ENCODE assay signal across 24 mouse cellular contexts in genomic region chr10:42999324-42999723, GRCm38 (mm10).
DNase-seq lines count a peak whose midpoint lies in the region; ATAC-seq and TF ChIP-seq lines count a peak whose summit lies in the region.
"Had no signal": no experiment of that assay in that cellular context is flagged by ENCODE, and none has a peak within 500 bp of the region (broad histone marks: within the 10 kb centered on the region; RNA-seq: fewer than 3 reads in every experiment).

No protein-coding gene starts in this region.

- H3K4me2 ChIP-seq in forebrain, postnatal 0 days (ENCODE audit: low read depth) = no peak overlapping the region
- no peak overlapping the region for H3K4me2 ChIP-seq in hindbrain, embryonic 15.5 days
- H3K4me2 ChIP-seq in hindbrain, embryonic 12.5 days (replicated peaks) = no peak overlapping the region
- no peak overlapping the region for H3K4me2 ChIP-seq in midbrain, embryonic 13.5 days (replicated peaks)
- no peak overlapping the region for H3K4me2 ChIP-seq in midbrain, embryonic 15.5 days
- H3K4me2 ChIP-seq: heart, embryonic 13.5 days; intestine, embryonic 15.5 days had no signal

- DNase-seq in forebrain, postnatal 0 days = no peak
- no peak for DNase-seq in forebrain, embryonic 10.5 days (ENCODE audit: extremely low spot score, low spot score)
- DNase-seq: adrenal gland, postnatal 10 days; adrenal gland, postnatal 36 days; B cell, adult 2 months; cerebellum, adult 18-20 months; cerebellum, adult 9-10 months; cerebellum, postnatal 14 days; gastrocnemius, adult 2 months; gastrocnemius, postnatal 14 days; heart, adult 2 months; heart, postnatal 14 days; heart, postnatal 4 days; kidney, adult 11 months had no signal

- no peaks in the 10 kb centered on the region for H3K27me3 ChIP-seq in forebrain, postnatal 0 days (ENCODE audit: insufficient read depth, low read length)
- peaks cover 23% of the 10 kb centered on the region for H3K27me3 ChIP-seq in forebrain, embryonic 10.5 days (ENCODE audit: poor library complexity, severe bottlenecking)
- no peaks in the 10 kb centered on the region for H3K27me3 ChIP-seq in hindbrain, embryonic 15.5 days
- no peaks in the 10 kb centered on the region for H3K27me3 ChIP-seq in hindbrain, embryonic 12.5 days
- no peaks in the 10 kb centered on the region for H3K27me3 ChIP-seq in midbrain, embryonic 13.5 days
- no peaks in the 10 kb centered on the region for H3K27me3 ChIP-seq in midbrain, embryonic 15.5 days (replicated peaks)
- H3K27me3 ChIP-seq: CH12.LX; intestine, embryonic 15.5 days; Patski had no signal

- peaks cover 4% of the 10 kb centered on the region; the same call in 1 of the 2 replicates for H3K4me1 ChIP-seq in forebrain, postnatal 0 days (ENCODE audit: insufficient read depth)
- peaks cover 61% of the 10 kb centered on the region for H3K4me1 ChIP-seq in forebrain, embryonic 10.5 days
- H3K4me1 ChIP-seq in hindbrain, embryonic 15.5 days (replicated peaks) = peaks cover 17% of the 10 kb centered on the region
- H3K4me1 ChIP-seq in hindbrain, embryonic 12.5 days = peaks cover 29% of the 10 kb centered on the region
- peaks cover 28% of the 10 kb centered on the region for H3K4me1 ChIP-seq in midbrain, embryonic 13.5 days (replicated peaks)
- peaks cover 11% of the 10 kb centered on the region for H3K4me1 ChIP-seq in midbrain, embryonic 15.5 days

- no peak overlapping the region for H3K27ac ChIP-seq in forebrain, postnatal 0 days (ENCODE audit: low read depth, low read length)
- no peak overlapping the region for H3K27ac ChIP-seq in forebrain, embryonic 10.5 days
- no peak overlapping the region for H3K27ac ChIP-seq in hindbrain, embryonic 15.5 days (replicated peaks)
- no peak overlapping the region for H3K27ac ChIP-seq in hindbrain, embryonic 12.5 days
- no peak overlapping the region for H3K27ac ChIP-seq in midbrain, embryonic 13.5 days
- no peak overlapping the region for H3K27ac ChIP-seq in midbrain, embryonic 15.5 days
- H3K27ac ChIP-seq: gastrocnemius, adult 2 months; heart, adult 2 months; heart, embryonic 10.5 days; heart, embryonic 13.5 days; intestine, embryonic 15.5 days had no signal

- no peaks in the 10 kb centered on the region for H3K9me3 ChIP-seq in forebrain, postnatal 0 days (ENCODE audit: low read length)
- no peaks in the 10 kb centered on the region for H3K9me3 ChIP-seq in forebrain, embryonic 10.5 days
- no peaks in the 10 kb centered on the region for H3K9me3 ChIP-seq in hindbrain, embryonic 15.5 days
- H3K9me3 ChIP-seq in hindbrain, embryonic 12.5 days (replicated peaks) = no peaks in the 10 kb centered on the region
- H3K9me3 ChIP-seq in midbrain, embryonic 13.5 days = no peaks in the 10 kb centered on the region
- no peaks in the 10 kb centered on the region for H3K9me3 ChIP-seq in midbrain, embryonic 15.5 days
- H3K9me3 ChIP-seq: G1E; heart, embryonic 10.5 days; heart, embryonic 13.5 days; intestine, embryonic 15.5 days had no signal

- WGBS in forebrain, postnatal 0 days = 93% methylated on average over 10 of the region's 10 CpGs
- WGBS in forebrain, embryonic 10.5 days = 90% methylated on average over 10 of the region's 10 CpGs
- 89% methylated on average over 10 of the region's 10 CpGs for WGBS in hindbrain, embryonic 15.5 days
- WGBS in hindbrain, embryonic 12.5 days = 90% methylated on average over 10 of the region's 10 CpGs
- 95% methylated on average over 10 of the region's 10 CpGs for WGBS in midbrain, embryonic 13.5 days
- 93% methylated on average over 10 of the region's 10 CpGs for WGBS in midbrain, embryonic 15.5 days

- no peak for TF ChIP-seq CTCF in forebrain, postnatal 0 days (IDR thresholded peaks at IDR 0.05; ENCODE audit: low read depth)

- ATAC-seq in forebrain, postnatal 0 days = peak; percentile 7
- ATAC-seq in hindbrain, embryonic 15.5 days (ENCODE audit: low FRiP score, low read depth) = peak; percentile 36; the same call in 1 of the 2 replicates
- ATAC-seq in hindbrain, embryonic 12.5 days (ENCODE audit: low FRiP score) = no peak
- peak; percentile 35 for ATAC-seq in midbrain, embryonic 13.5 days
- ATAC-seq in midbrain, embryonic 15.5 days (replicated peaks) = no peak; the same call in 1 of the 2 replicates
- ATAC-seq: intestine, embryonic 15.5 days; Patski had no signal

- no peak overlapping the region for H3K4me3 ChIP-seq in forebrain, postnatal 0 days (ENCODE audit: low read depth, low read length)
- no peak overlapping the region for H3K4me3 ChIP-seq in forebrain, embryonic 10.5 days
- H3K4me3 ChIP-seq in hindbrain, embryonic 15.5 days = no peak overlapping the region
- H3K4me3 ChIP-seq in hindbrain, embryonic 12.5 days = no peak overlapping the region
- no peak overlapping the region for H3K4me3 ChIP-seq in midbrain, embryonic 13.5 days (replicated peaks)
- no peak overlapping the region for H3K4me3 ChIP-seq in midbrain, embryonic 15.5 days
- H3K4me3 ChIP-seq: gastrocnemius, adult 2 months; heart, adult 2 months; heart, embryonic 10.5 days; heart, embryonic 13.5 days; intestine, embryonic 15.5 days had no signal

- no peaks in the 10 kb centered on the region for H3K36me3 ChIP-seq in forebrain, postnatal 0 days (ENCODE audit: insufficient read depth)
- peaks cover 5% of the 10 kb centered on the region; the same call in 1 of the 2 replicates for H3K36me3 ChIP-seq in forebrain, embryonic 10.5 days (replicated peaks)
- no peaks in the 10 kb centered on the region for H3K36me3 ChIP-seq in hindbrain, embryonic 15.5 days
- H3K36me3 ChIP-seq in hindbrain, embryonic 12.5 days = 0 out of 2 replicates have a peak, but pooled peaks cover 4% of the 10 kb centered on the region
- no peaks in the 10 kb centered on the region; the same call in 1 of the 2 replicates for H3K36me3 ChIP-seq in midbrain, embryonic 13.5 days
- H3K36me3 ChIP-seq in midbrain, embryonic 15.5 days (replicated peaks) = no peaks in the 10 kb centered on the region
- H3K36me3 ChIP-seq: G1E; heart, embryonic 10.5 days; intestine, embryonic 15.5 days had no signal

- no peak overlapping the region for H3K9ac ChIP-seq in forebrain, postnatal 0 days
- H3K9ac ChIP-seq in hindbrain, embryonic 15.5 days = no peak overlapping the region
- H3K9ac ChIP-seq in hindbrain, embryonic 12.5 days = no peak overlapping the region
- H3K9ac ChIP-seq in midbrain, embryonic 13.5 days (replicated peaks) = no peak overlapping the region
- no peak overlapping the region for H3K9ac ChIP-seq in midbrain, embryonic 15.5 days
- H3K9ac ChIP-seq: heart, embryonic 13.5 days; intestine, embryonic 15.5 days had no signal

Comparison
In these comparisons a context has a peak if more than half of its experiments do, and no peak if none do; other contexts are left out.
1. ATAC-seq: peak in forebrain, postnatal 0 days (single experiment), hindbrain, embryonic 15.5 days (single experiment) and midbrain, embryonic 13.5 days (single experiment); none in hindbrain, embryonic 12.5 days (single experiment) and midbrain, embryonic 15.5 days (single experiment).